Comparison of ENCODE assay signal across 8 mouse cellular contexts in genomic region chr10:19613111-19613753, GRCm38 (mm10). TPM values are rescaled to one million over a fixed set of nuclear protein-coding genes. Genes with fewer than 3 reads are reported as not detected.
DNase-seq lines count a peak whose midpoint lies in the region; ATAC-seq and TF ChIP-seq lines count a peak whose summit lies in the region.

No protein-coding gene starts in this region.

- peak; percentile 19; the same call in 1 of the 2 replicates for ATAC-seq in liver, postnatal 0 days
- ATAC-seq in stomach, postnatal 0 days (ENCODE audit: low FRiP score, low TSS enrichment) = peak; percentile 36; the same call in 1 of the 2 replicates

- H3K36me3 ChIP-seq in liver, postnatal 0 days (replicated peaks; ENCODE audit: insufficient read depth, low read length) = peaks cover 17% of the 10 kb centered on the region; the same call in 1 of the 2 replicates
- peaks cover 9% of the 10 kb centered on the region for H3K36me3 ChIP-seq in stomach, postnatal 0 days (ENCODE audit: control insufficient read depth, insufficient read depth, low read length)

- no peak for TF ChIP-seq EP300 in liver, postnatal 0 days (IDR thresholded peaks at IDR 0.05; ENCODE audit: low read depth)
- TF ChIP-seq EP300 in stomach, postnatal 0 days (optimal IDR thresholded peaks at IDR 0.05) = no peak

- H3K9ac ChIP-seq in liver, postnatal 0 days (replicated peaks) = no peak overlapping the region
- H3K9ac ChIP-seq in stomach, postnatal 0 days (ENCODE audit: low read length) = no peak overlapping the region

- 37% methylated on average over 7 of the region's 7 CpGs for WGBS in liver, postnatal 0 days (ENCODE audit: insufficient replicate concordance)
- 34% methylated on average over 7 of the region's 7 CpGs for WGBS in stomach, postnatal 0 days

- H3K27me3 ChIP-seq in liver, postnatal 0 days (ENCODE audit: insufficient read depth, low read length) = no peaks in the 10 kb centered on the region
- H3K27me3 ChIP-seq in stomach, postnatal 0 days (ENCODE audit: control insufficient read depth, insufficient read depth, low read length) = no peaks in the 10 kb centered on the region

- DNase-seq in lung, adult 18-20 months = peak; percentile 45 to 53
- DNase-seq in lung, postnatal 25 days (ENCODE audit: low spot score) = no peak
- DNase-seq in heart, adult 9 months (ENCODE audit: low spot score in 2 of 2) = peak; percentile 44 to 46
- no peak for DNase-seq in liver, postnatal 0 days
- DNase-seq in stomach, postnatal 0 days (ENCODE audit: low spot score) = no peak
- DNase-seq in cerebellum, postnatal 14 days = no peak
- no peak for DNase-seq in layer of hippocampus, postnatal 25 days (ENCODE audit: extremely low spot score in 1 of 2, low spot score in 1 of 2)
- DNase-seq in urinary bladder, postnatal 14 days (ENCODE audit: low spot score) = no peak

- no peak for TF ChIP-seq CTCF in liver, postnatal 0 days (IDR thresholded peaks at IDR 0.05; ENCODE audit: low read depth)
- TF ChIP-seq CTCF in stomach, postnatal 0 days (IDR thresholded peaks at IDR 0.05; ENCODE audit: low read depth) = no peak

- H3K27ac ChIP-seq in liver, postnatal 0 days (ENCODE audit: low read depth) = peak overlapping the region; percentile 70
- no peak overlapping the region; the same call in 1 of the 2 replicates for H3K27ac ChIP-seq in stomach, postnatal 0 days (replicated peaks)

- 0 out of 2 replicates have a peak overlapping the region, but pooled peaks have one; percentile 23 for H3K4me2 ChIP-seq in liver, postnatal 0 days (ENCODE audit: low read depth, low read length)
- no peak overlapping the region for H3K4me2 ChIP-seq in stomach, postnatal 0 days (replicated peaks; ENCODE audit: low read depth)

- H3K9me3 ChIP-seq in liver, postnatal 0 days (ENCODE audit: low read length) = no peaks in the 10 kb centered on the region
- no peaks in the 10 kb centered on the region for H3K9me3 ChIP-seq in stomach, postnatal 0 days (ENCODE audit: control insufficient read depth, low read length)

- peaks cover 7% of the 10 kb centered on the region for H3K4me1 ChIP-seq in liver, postnatal 0 days (ENCODE audit: insufficient read depth)
- H3K4me1 ChIP-seq in stomach, postnatal 0 days (replicated peaks; ENCODE audit: control insufficient read depth, insufficient read depth) = no peaks in the 10 kb centered on the region

- no peak overlapping the region for H3K4me3 ChIP-seq in liver, postnatal 0 days (ENCODE audit: low read depth, low read length)
- H3K4me3 ChIP-seq in stomach, postnatal 0 days (ENCODE audit: low read depth, low read length) = no peak overlapping the region

RNA-seq across cellular contexts. Expression of gene Il22ra2, which starts 8.6 kb away (rescaled TPM):
- 0.06 TPM in 1 of 2 replicates, not detected in the other for polyA plus RNA-seq in liver, postnatal 0 days (2015; fragmentation: Nextera tagmentation; extraction: Ambion mirVana)
- polyA plus RNA-seq in stomach, postnatal 0 days (2015; fragmentation: Nextera tagmentation; extraction: Ambion mirVana) = not detected in 2 replicates
- total RNA-seq in layer of hippocampus, postnatal 25 days (2021) = not detected

RNA-seq across cellular contexts. Expression of gene Ifngr1, which starts 21.5 kb away (rescaled TPM):
- polyA plus RNA-seq in liver, postnatal 0 days (2015; fragmentation: Nextera tagmentation; extraction: Ambion mirVana) = 65.9 and 68.9 TPM in 2 replicates
- polyA plus RNA-seq in stomach, postnatal 0 days (2015; fragmentation: Nextera tagmentation; extraction: Ambion mirVana) = 72.1 and 72.9 TPM in 2 replicates
- 10 to 100 TPM; 16.1 to 20.2 TPM for total RNA-seq in layer of hippocampus, postnatal 25 days (2021)

Comparison
In these comparisons a context has a peak if more than half of its experiments do, and no peak if none do; other contexts are left out.
1. DNase-seq: peak in lung, adult 18-20 months (2 of 2) and heart, adult 9 months (2 of 2); none in lung, postnatal 25 days (single experiment), liver, postnatal 0 days (single experiment), stomach, postnatal 0 days (single experiment), cerebellum, postnatal 14 days (0 of 2), layer of hippocampus, postnatal 25 days (0 of 2) and urinary bladder, postnatal 14 days (single experiment).